Mouse (Mus musculus) lung, postnatal 0 days (tissue): ENCODE measurements around the gene Fam189a1. TPM values are rescaled to one million over a fixed set of nuclear protein-coding genes. Genes with fewer than 3 reads are reported as not detected.

Source experiments
- ATAC-seq: fragments of 200-750 bp; cut with Nextera tagmentation; 2 replicates; pipeline ENCODE4 v1.8.0; 2017; ENCODE audit warnings: moderate library complexity
- DNase-seq: peaks from one replicate; pipeline ENCODE4 v3.0.0-alpha.2; 2016; ENCODE audit warnings: low spot score
- H3K27ac ChIP-seq: fragments of 300-500 bp; sonication (generic); 2 replicates; pipeline ENCODE4 v1.5.1; 2014; ENCODE audit warnings: antibody characterized with exemption, mild to moderate bottlenecking, low read length, mixed read lengths
- H3K27me3 ChIP-seq: fragments of 300-500 bp; sonication (generic); replicated peaks from 2 replicates; pipeline ENCODE4 v1.6.1; 2014; ENCODE audit warnings: low read length, mixed read lengths; ENCODE audit not compliant: insufficient read depth
- H3K36me3 ChIP-seq: fragments of 300-500 bp; sonication (generic); 2 replicates; pipeline ENCODE4 v1.6.1; 2014; ENCODE audit warnings: low read length, mixed read lengths; ENCODE audit not compliant: insufficient read depth
- H3K4me1 ChIP-seq: fragments of 300-500 bp; sonication (generic); 2 replicates; pipeline ENCODE4 v1.6.1; 2014; ENCODE audit warnings: antibody characterized with exemption, low read depth, low read length, mixed read lengths; ENCODE audit not compliant: insufficient read depth
- H3K4me2 ChIP-seq: fragments of 300-500 bp; sonication (generic); replicated peaks from 2 replicates; pipeline ENCODE4 v1.6.1; 2014; ENCODE audit warnings: low read depth, mild to moderate bottlenecking, low read length, moderate library complexity, mixed read lengths
- H3K4me3 ChIP-seq: fragments of 300-500 bp; sonication (generic); 2 replicates; pipeline ENCODE4 v1.5.1; 2014; ENCODE audit warnings: low read depth, low read length
- H3K9ac ChIP-seq: fragments of 300-500 bp; sonication (generic); replicated peaks from 2 replicates; pipeline ENCODE4 v1.6.1; 2014; ENCODE audit warnings: low read depth, mild to moderate bottlenecking
- H3K9me3 ChIP-seq: fragments of 300-500 bp; sonication (generic); 2 replicates; pipeline ENCODE4 v1.6.1; 2016; ENCODE audit warnings: low read length, mixed read lengths
- CTCF ChIP-seq: IDR thresholded peaks from 2 replicates; pipeline ENCODE4 v1.5.1; 2016; ENCODE audit warnings: antibody characterized with exemption, mild to moderate bottlenecking
- EP300 ChIP-seq: IDR thresholded peaks from 2 replicates; pipeline ENCODE4 v1.6.1; 2016; ENCODE audit warnings: antibody characterized with exemption, mild to moderate bottlenecking, control low read depth
- WGBS: fragments of 180-500 bp; shearing (Covaris S2); extraction: QIAGEN DNeasy Blood & Tissue Kit; methylation state at CpG from one replicate; pipeline ENCODE4 v1.1.7; 2014; 5-methylcytosine and 5-hydroxymethylcytosine counted together
- polyA plus RNA-seq: library from polyadenylated mRNA; unstranded; fragments of >200 nt; fragmentation: Nextera tagmentation; extraction: Ambion mirVana; gene quantifications from 2 replicates; pipeline ENCODE4 v1.2.1, GENCODE M21; 2015

Fam189a1 gene
- polyA plus RNA-seq, 1 experiment from 2014 or later, result 0.07 TPM

DNA sequence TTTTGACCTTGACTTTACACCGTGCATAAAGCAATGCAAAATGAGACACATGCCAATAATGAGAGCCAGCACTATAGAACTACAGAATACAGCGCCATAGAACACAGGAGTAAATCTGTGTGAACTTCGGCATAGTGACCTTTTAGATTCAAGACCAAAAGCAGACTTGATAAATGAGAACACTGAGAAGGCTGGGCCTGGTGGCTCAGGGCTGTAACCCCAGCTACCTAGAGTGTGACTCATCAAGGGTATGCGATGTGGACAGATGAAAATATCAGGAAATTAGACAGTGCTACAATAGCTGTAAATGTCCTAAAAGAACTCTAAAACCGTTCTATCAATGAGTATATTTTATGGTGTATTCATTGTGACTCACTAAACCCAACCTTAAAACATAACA, 276.0 kb downstream of the Fam189a1 start:
- Histone ChIP-seq H3K4me1 (no peaks in the 10 kb centered on the region), H3K27ac (no peak overlapping the region), H3K4me3 (no peak overlapping the region), H3K4me2 (no peak overlapping the region), H3K9ac (no peak overlapping the region), H3K27me3 (no peaks in the 10 kb centered on the region), H3K9me3 (no peaks in the 10 kb centered on the region), H3K36me3 (no peaks in the 10 kb centered on the region)
- TF ChIP-seq EP300 (no peak), CTCF (no peak)
- ATAC-seq, result no peak
- 76% methylated on average over 5 of the region's 5 CpGs for WGBS
- DNase-seq, result no peak

- no peak for ATAC-seq
Observed at GRCm38 (mm10) chr7:64874941-64875340, 281.4 kb downstream of the Fam189a1 start.

GRCm38 (mm10) chr7:64873266-64873665, 283.1 kb downstream of the Fam189a1 start:
- Histone ChIP-seq H3K4me1 (peaks cover 6% of the 10 kb centered on the region; the same call in 1 of the 2 replicates), H3K4me2 (peak overlapping the region; percentile 44), H3K9ac (no peak overlapping the region), H3K27ac (peak overlapping the region; percentile 15; the same call in 1 of the 2 replicates), H3K36me3 (no peaks in the 10 kb centered on the region), H3K27me3 (no peaks in the 10 kb centered on the region), H3K9me3 (no peaks in the 10 kb centered on the region), H3K4me3 (peak overlapping the region; percentile 91)
- WGBS, result 36% methylated on average over 11 of the region's 11 CpGs
- DNase-seq, result no peak
- no peak for TF ChIP-seq EP300
- ATAC-seq, result 0 out of 2 replicates have a peak, but pooled peaks have one; percentile 1

More at GRCm38 (mm10) chr7:64874941-64875340, 281.4 kb downstream of the Fam189a1 start:
- DNase-seq, result no peak
- Histone ChIP-seq H3K9ac (no peak overlapping the region), H3K4me1 (peaks cover 6% of the 10 kb centered on the region; the same call in 1 of the 2 replicates), H3K4me3 (no peak overlapping the region), H3K27ac (no peak overlapping the region), H3K27me3 (no peaks in the 10 kb centered on the region), H3K36me3 (no peaks in the 10 kb centered on the region), H3K9me3 (no peaks in the 10 kb centered on the region), H3K4me2 (no peak overlapping the region)
- WGBS, result 75% methylated on average over 4 of the region's 4 CpGs
- TF ChIP-seq EP300 (no peak), CTCF (no peak)

DNA sequence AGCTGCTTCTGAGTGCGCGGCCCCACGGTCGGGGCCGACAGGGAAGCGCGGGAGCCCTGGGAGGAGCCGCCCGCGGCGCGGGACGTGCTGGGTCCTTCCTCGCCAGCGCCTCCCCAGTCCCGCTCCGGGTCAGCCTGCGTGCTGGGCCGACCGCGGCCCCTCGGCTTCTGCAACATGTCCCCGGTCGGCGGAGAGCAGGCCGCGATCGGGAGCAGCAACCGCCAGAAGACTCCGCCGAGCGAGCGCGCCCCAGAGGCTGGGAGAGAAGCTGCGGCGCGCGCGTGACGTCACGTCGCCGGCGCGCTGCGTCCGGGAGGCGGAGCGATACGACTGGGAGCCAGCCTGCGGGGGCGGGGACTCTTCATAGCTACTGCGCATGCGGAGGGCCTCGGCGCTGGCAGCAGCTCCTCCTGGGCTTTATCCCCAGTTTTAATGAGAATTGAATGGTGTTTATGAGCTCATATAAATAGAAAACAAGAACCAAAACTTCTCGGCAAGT, 283.6 kb downstream of the Fam189a1 start, which contains the start of gene Nsmce3:
Nsmce3 (minus strand) TSS at position 255 of the 499 bp plus-strand sequence.
- H3K4me3 ChIP-seq, result peak within 1 kb of the TSS; percentile 91
- peak within 1 kb of the TSS; percentile 93 for H3K27ac ChIP-seq
- H3K36me3 ChIP-seq, result no peaks in the 10 kb centered on the region
- no peaks in the 10 kb centered on the region for H3K9me3 ChIP-seq
- no peaks in the 10 kb centered on the region for H3K27me3 ChIP-seq
- WGBS, result under 1% methylated on average over 57 of the region's 57 CpGs
- ATAC-seq, result peak; percentile 99
- peak within 1 kb of the TSS; percentile 85 for H3K4me2 ChIP-seq
- H3K4me1 ChIP-seq, result peaks cover 6% of the 10 kb centered on the region; the same call in 1 of the 2 replicates
- peak; percentile 98 for DNase-seq
- TF ChIP-seq EP300, result no peak
- peak; percentile 54 for TF ChIP-seq CTCF
- H3K9ac ChIP-seq, result peak within 1 kb of the TSS; percentile 97

DNA sequence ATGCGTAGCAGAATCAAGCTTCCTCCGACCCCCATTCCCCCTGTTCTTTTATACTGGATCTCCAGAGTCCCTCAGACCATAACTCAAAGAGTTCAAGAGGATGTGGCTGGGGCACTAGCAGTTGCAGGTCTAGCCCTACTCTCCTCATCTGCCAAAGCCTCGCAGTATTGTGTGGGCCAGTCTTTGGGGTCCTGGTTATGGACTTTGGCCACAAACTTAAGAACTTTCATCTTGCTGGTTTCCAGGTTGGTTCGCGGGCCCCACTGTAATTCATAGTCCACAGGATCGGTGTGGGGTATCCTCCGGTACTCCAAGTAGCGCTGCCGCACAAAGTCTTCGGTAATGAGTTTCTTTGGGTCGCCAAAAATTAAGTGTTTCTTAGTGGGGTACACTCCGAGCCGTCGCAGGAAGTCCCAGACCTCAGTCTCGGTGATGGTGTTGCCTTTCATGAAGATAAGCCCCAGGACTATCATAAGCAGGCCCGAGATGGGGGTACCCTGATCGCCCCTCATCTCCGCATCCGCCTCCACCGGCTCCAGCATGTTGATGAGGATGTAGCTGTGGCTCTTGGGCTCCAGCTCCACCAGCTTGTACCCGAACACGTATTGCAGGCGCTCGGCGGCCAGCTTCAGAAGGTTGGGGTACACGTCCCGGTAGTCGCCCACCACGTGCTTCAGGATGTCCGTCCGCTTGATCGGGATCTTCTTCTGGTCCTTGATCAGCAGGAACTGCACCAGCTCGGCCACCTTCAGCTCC, 284.2 kb downstream of the Fam189a1 start:
- Histone ChIP-seq H3K36me3 (no peaks in the 10 kb centered on the region), H3K4me3 (peak overlapping the region; percentile 91), H3K4me2 (peak overlapping the region; percentile 85), H3K27ac (peak overlapping the region; percentile 93), H3K9ac (peak overlapping the region; percentile 97), H3K9me3 (no peaks in the 10 kb centered on the region), H3K4me1 (peaks cover 6% of the 10 kb centered on the region; the same call in 1 of the 2 replicates), H3K27me3 (no peaks in the 10 kb centered on the region)
- TF ChIP-seq EP300, result no peak
- TF ChIP-seq CTCF, result no peak
- WGBS, result 1% methylated on average over 33 of the region's 33 CpGs
- DNase-seq, result no peak
- ATAC-seq, result no peak

GRCm38 (mm10) chr7:64869549-64870065, 286.8 kb downstream of the Fam189a1 start:
- H3K9me3 ChIP-seq, result no peaks in the 10 kb centered on the region
- H3K36me3 ChIP-seq, result no peaks in the 10 kb centered on the region
- no peak overlapping the region for H3K4me2 ChIP-seq
- ATAC-seq (no peak), DNase-seq (no peak)
- H3K27ac ChIP-seq, result no peak overlapping the region
- H3K27me3 ChIP-seq, result no peaks in the 10 kb centered on the region
- no peak overlapping the region for H3K9ac ChIP-seq
- no peak for TF ChIP-seq CTCF
- TF ChIP-seq EP300, result no peak
- no peak overlapping the region for H3K4me3 ChIP-seq
- peaks cover 6% of the 10 kb centered on the region; the same call in 1 of the 2 replicates for H3K4me1 ChIP-seq
- WGBS, result 84% methylated on average over 6 of the region's 6 CpGs
